8 mouse cellular contexts compared by ENCODE assay signal in the genomic region with DNA sequence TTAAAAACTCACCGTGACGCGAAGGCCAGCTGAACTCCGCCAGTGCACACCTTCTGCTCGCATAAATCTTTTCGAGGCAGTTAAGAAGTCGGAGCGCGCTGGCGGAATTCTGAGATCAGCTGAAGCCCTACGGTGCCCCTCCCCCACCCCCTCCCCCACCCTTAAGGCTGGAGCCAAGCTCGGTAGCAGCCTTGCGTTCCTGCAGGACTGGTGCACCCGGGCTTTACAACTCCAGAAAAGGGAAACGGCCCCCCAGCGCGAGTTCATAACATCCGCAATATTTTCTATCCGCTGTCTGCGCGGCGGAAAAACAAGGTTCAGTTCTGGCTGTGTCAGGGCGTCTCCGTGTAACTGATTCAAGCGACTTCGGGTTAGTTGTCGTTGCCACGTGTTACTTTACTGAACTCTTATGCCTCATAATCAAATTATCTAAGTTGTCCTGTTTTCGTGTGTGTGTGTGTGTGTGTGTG. TPM values are rescaled to one million over a fixed set of nuclear protein-coding genes. Genes with fewer than 3 reads are reported as not detected.
A peak's percentile ranks its signal among the peaks of the same experiment; 100 is the strongest.
DNase-seq lines count a peak whose midpoint lies in the region; ATAC-seq lines count a peak whose summit lies in the region.

A gene (minus strand): TSS at position 111 of the 470 bp plus-strand sequence.

- peaks cover 5% of the 10 kb centered on the region; the same call in 1 of the 2 replicates for H3K4me1 ChIP-seq in kidney, embryonic 14.5 days (ENCODE audit: control insufficient read depth, insufficient read depth, low read length)

- H3K27me3 ChIP-seq in kidney, embryonic 14.5 days (ENCODE audit: control insufficient read depth, insufficient read depth, low read length), result no peaks in the 10 kb centered on the region

- intact Hi-C loops in left cerebral cortex, postnatal 25 days (cut with DNase I), result no loop called here

- peak within 1 kb of the TSS; percentile 97 for H3K27ac ChIP-seq in kidney, embryonic 14.5 days (ENCODE audit: low read depth, low read length)

- no peak for ATAC-seq in common myeloid progenitor, adult 5-6 weeks (replicated peaks; ENCODE audit: low read depth, poor library complexity, severe bottlenecking)
- ATAC-seq in kidney, embryonic 14.5 days (ENCODE audit: low FRiP score, low TSS enrichment), result 0 out of 2 replicates have a peak, but pooled peaks have one; percentile 3

- H3K9ac ChIP-seq in kidney, embryonic 14.5 days (ENCODE audit: low read depth, low read length), result peak within 1 kb of the TSS; percentile 70

- DNase-seq in right cerebral cortex, postnatal 14 days, result peak; percentile 6
- no peak for DNase-seq in right cerebral cortex, adult 2 months (ENCODE audit: low spot score in 2 of 2)
- peak; percentile 49 for DNase-seq in heart, adult 8-10 months (ENCODE audit: low spot score)
- DNase-seq in lung, postnatal 14 days, result peak; percentile 62
- DNase-seq in retina, postnatal 1 day, result peak; percentile 66
- DNase-seq in left cerebral cortex, postnatal 25 days (ENCODE audit: low spot score in 2 of 2), result no peak

- peak within 1 kb of the TSS; percentile 75 for H3K4me2 ChIP-seq in kidney, embryonic 14.5 days (replicated peaks; ENCODE audit: low read depth, low read length)

- under 1% methylated on average over 29 of the region's 29 CpGs for WGBS in kidney, embryonic 14.5 days

- H3K9me3 ChIP-seq in kidney, embryonic 14.5 days (ENCODE audit: control insufficient read depth, low read length), result no peaks in the 10 kb centered on the region

- H3K4me3 ChIP-seq in kidney, embryonic 14.5 days (ENCODE audit: low read length), result peak within 1 kb of the TSS; percentile 45

- H3K36me3 ChIP-seq in kidney, embryonic 14.5 days (ENCODE audit: control insufficient read depth, insufficient read depth, low read length), result no peaks in the 10 kb centered on the region

RNA-seq across cellular contexts. Expression of the gene that starts here (rescaled TPM):
- total RNA-seq in common myeloid progenitor, adult 5-6 weeks (2017), result 40.0 and 57.5 TPM in 2 replicates
- 1 to 10 TPM; 2.8 to 4.8 (median 3.9) TPM for total RNA-seq in heart, adult 8-10 months (2022)
- 82.8 and 88.6 TPM in 2 replicates for polyA plus RNA-seq in kidney, embryonic 14.5 days (2014; fragmentation: Nextera tagmentation; extraction: Ambion mirVana)
- 1 to 10 TPM; 1.5 to 2.1 TPM for total RNA-seq in left cerebral cortex, postnatal 25 days (2021)

Comparison
In these comparisons a context has a peak if more than half of its experiments do, and no peak if none do; other contexts are left out.
1. DNase-seq: peak in right cerebral cortex, postnatal 14 days (single experiment), heart, adult 8-10 months (single experiment), lung, postnatal 14 days (single experiment) and retina, postnatal 1 day (single experiment); none in right cerebral cortex, adult 2 months (0 of 2) and left cerebral cortex, postnatal 25 days (0 of 2).